Mouse (Mus musculus): Measurements from ENCODE around the gene Olfr655.

Olfr655 gene

GRCm38 (mm10) chr7:104601679-104602078 is at the start of gene Olfr655:
TSS of gene Olfr655 (minus strand) at chr7:104601779.
- DNase-seq = no peak

GRCm38 (mm10) chr7:104646841-104647482 is 45.4 kb upstream of the Olfr655 start, which contains the start of gene Olfr658:
TSS of gene Olfr658 (minus strand) at chr7:104647305.
- DNase-seq = peak; percentile 90

GRCm38 (mm10) chr7:104624494-104624893 is 22.9 kb upstream of the Olfr655 start, which contains the start of gene Olfr657:
TSS of gene Olfr657 (plus strand) at chr7:104624794.
- DNase-seq = no peak

- DNase-seq = no peak
Measured at GRCm38 (mm10) chr7:104613655-104614054, 12.1 kb upstream of the Olfr655 start, which contains the start of gene Olfr656. TSS of gene Olfr656 (plus strand) at chr7:104613955.

GRCm38 (mm10) chr7:104604727-104605126 is 3.1 kb upstream of the Olfr655 start:
- DNase-seq = no peak

- DNase-seq = no peak
Measured at GRCm38 (mm10) chr7:104603173-104603572, 1.6 kb upstream of the Olfr655 start.

- no peak for DNase-seq
Measured at GRCm38 (mm10) chr7:104588274-104588673, 13.3 kb downstream of the Olfr655 start.

GRCm38 (mm10) chr7:104586725-104587124 is 14.9 kb downstream of the Olfr655 start, which contains the start of gene Olfr654:
TSS of gene Olfr654 (plus strand) at chr7:104587025.
- DNase-seq = no peak

GRCm38 (mm10) chr7:104581429-104581828 is 20.1 kb downstream of the Olfr655 start:
- no peak for DNase-seq

GRCm38 (mm10) chr7:104580846-104581245 is 20.7 kb downstream of the Olfr655 start:
- DNase-seq = no peak

GRCm38 (mm10) chr7:104577014-104577413 is 24.6 kb downstream of the Olfr655 start, which contains the start of gene Olfr653:
TSS of gene Olfr653 (plus strand) at chr7:104577314.
- DNase-seq = no peak

- DNase-seq = no peak
Measured at GRCm38 (mm10) chr7:104560601-104561000, 41.0 kb downstream of the Olfr655 start, which contains the start of gene Olfr652. TSS of gene Olfr652 (plus strand) at chr7:104560901.

- no peak for DNase-seq
Measured at GRCm38 (mm10) chr7:104552700-104553099, 48.9 kb downstream of the Olfr655 start.

GRCm38 (mm10) chr7:104549833-104550232 is 51.7 kb downstream of the Olfr655 start, which contains the start of gene Olfr651:
TSS of gene Olfr651 (plus strand) at chr7:104550133.
- DNase-seq = no peak
